ENCODE assay signal across 9 mouse cellular contexts in genomic region chrX:12287656-12288561, GRCm38 (mm10).
DNase-seq lines count a peak whose midpoint lies in the region; ATAC-seq and TF ChIP-seq lines count a peak whose summit lies in the region.
"Had no signal": no experiment of that assay in that cellular context is flagged by ENCODE, and none has a peak within 500 bp of the region (broad histone marks: within the 10 kb centered on the region; RNA-seq: fewer than 3 reads in every experiment).

No protein-coding gene starts in this region.

- no peaks in the 10 kb centered on the region for H3K4me1 ChIP-seq in kidney, embryonic 14.5 days (ENCODE audit: control insufficient read depth, insufficient read depth, low read length)
- H3K4me1 ChIP-seq in kidney, adult 2 months (ENCODE audit: control insufficient read depth, insufficient read depth, low read length), result no peaks in the 10 kb centered on the region
- H3K4me1 ChIP-seq in limb, embryonic 11.5 days (ENCODE audit: control insufficient read depth, insufficient read depth, low read length), result peaks cover 7% of the 10 kb centered on the region; the same call in 1 of the 2 replicates

- H3K4me2 ChIP-seq in kidney, embryonic 14.5 days (replicated peaks; ENCODE audit: low read depth, low read length), result no peak overlapping the region
- H3K4me2 ChIP-seq in limb, embryonic 11.5 days (ENCODE audit: low read depth, severe bottlenecking), result no peak overlapping the region
- H3K4me2 ChIP-seq: liver, embryonic 13.5 days had no signal

- H3K9me3 ChIP-seq in kidney, embryonic 14.5 days (ENCODE audit: control insufficient read depth, low read length), result no peaks in the 10 kb centered on the region
- no peaks in the 10 kb centered on the region for H3K9me3 ChIP-seq in limb, embryonic 11.5 days (ENCODE audit: control insufficient read depth, low read length)
- H3K9me3 ChIP-seq: heart, embryonic 13.5 days; liver, embryonic 13.5 days had no signal

- no peak overlapping the region for H3K27ac ChIP-seq in kidney, embryonic 14.5 days (ENCODE audit: low read depth, low read length)
- H3K27ac ChIP-seq in kidney, adult 2 months (ENCODE audit: insufficient read depth, low read depth, low read length), result no peak overlapping the region
- H3K27ac ChIP-seq in limb, embryonic 11.5 days (replicated peaks; ENCODE audit: low read depth, low read length), result peak overlapping the region; percentile 61
- H3K27ac ChIP-seq: heart, embryonic 13.5 days; liver, embryonic 13.5 days had no signal

- H3K36me3 ChIP-seq in kidney, embryonic 14.5 days (ENCODE audit: control insufficient read depth, insufficient read depth, low read length), result no peaks in the 10 kb centered on the region
- H3K36me3 ChIP-seq in kidney, adult 2 months (ENCODE audit: control insufficient read depth, insufficient read depth, low read length), result no peaks in the 10 kb centered on the region
- H3K36me3 ChIP-seq in limb, embryonic 11.5 days (ENCODE audit: control insufficient read depth, insufficient read depth, low read length), result no peaks in the 10 kb centered on the region
- H3K36me3 ChIP-seq: heart, embryonic 13.5 days; liver, embryonic 13.5 days had no signal

- no peak for TF ChIP-seq CTCF in kidney, adult 2 months (conservative IDR thresholded peaks at IDR 0.05; ENCODE audit: insufficient read depth, insufficient read length, low read depth, low read length)

- no peak overlapping the region for H3K4me3 ChIP-seq in kidney, embryonic 14.5 days (ENCODE audit: low read length)
- H3K4me3 ChIP-seq in kidney, adult 2 months (ENCODE audit: insufficient read depth, low read depth, low read length), result no peak overlapping the region
- H3K4me3 ChIP-seq in limb, embryonic 11.5 days (ENCODE audit: low read depth, low read length), result no peak overlapping the region
- H3K4me3 ChIP-seq: heart, embryonic 13.5 days; liver, embryonic 13.5 days had no signal

- no peak for TF ChIP-seq POLR2A in kidney, adult 2 months (IDR thresholded peaks at IDR 0.05; ENCODE audit: low read depth, low read length)

- WGBS in kidney, embryonic 14.5 days, result 20% methylated on average over 16 of the region's 17 CpGs
- 47% methylated on average over 17 of the region's 17 CpGs for WGBS in kidney, adult 2 months
- 6% methylated on average over 16 of the region's 17 CpGs for WGBS in limb, embryonic 11.5 days

- ATAC-seq in kidney, embryonic 14.5 days (ENCODE audit: low FRiP score, low TSS enrichment), result 0 out of 2 replicates have a peak, but pooled peaks have one; percentile 54
- ATAC-seq in limb, embryonic 11.5 days (ENCODE audit: insufficient number of reproducible peaks, low FRiP score, low TSS enrichment, low read depth), result no peak

- DNase-seq in kidney, adult 2 months, result no peak
- DNase-seq in Muller cell, postnatal 12 days (ENCODE audit: inconsistent ontology term), result peak; percentile 21
- peak; percentile 45 for DNase-seq in embryo, embryonic 10 days (ENCODE audit: low spot score)
- DNase-seq in limb, embryonic 11.5 days (ENCODE audit: low spot score), result peak; percentile 47
- no peak for DNase-seq in urinary bladder, postnatal 4 days (ENCODE audit: low spot score in 2 of 2)
- no peak for DNase-seq in spleen, postnatal 10 days (ENCODE audit: low spot score in 2 of 2)
- DNase-seq: liver, embryonic 13.5 days had no signal

- no peak overlapping the region for H3K9ac ChIP-seq in kidney, embryonic 14.5 days (ENCODE audit: low read depth, low read length)
- H3K9ac ChIP-seq in limb, embryonic 11.5 days (ENCODE audit: low read length), result no peak overlapping the region
- H3K9ac ChIP-seq: heart, embryonic 13.5 days; liver, embryonic 13.5 days had no signal

- no peaks in the 10 kb centered on the region; the same call in 1 of the 2 replicates for H3K27me3 ChIP-seq in kidney, embryonic 14.5 days (ENCODE audit: control insufficient read depth, insufficient read depth, low read length)
- H3K27me3 ChIP-seq in kidney, adult 2 months (replicated peaks; ENCODE audit: control insufficient read depth, insufficient read depth, low read length), result no peaks in the 10 kb centered on the region
- peaks cover 10% of the 10 kb centered on the region; the same call in 1 of the 2 replicates for H3K27me3 ChIP-seq in limb, embryonic 11.5 days (ENCODE audit: control insufficient read depth, insufficient read depth, low read length)

Comparison
In these comparisons a context has a peak if more than half of its experiments do, and no peak if none do; other contexts are left out.
1. DNase-seq: peak in Muller cell, postnatal 12 days (single experiment), embryo, embryonic 10 days (single experiment) and limb, embryonic 11.5 days (single experiment); none in kidney, adult 2 months (single experiment), urinary bladder, postnatal 4 days (0 of 2) and spleen, postnatal 10 days (0 of 2).